Mouse (Mus musculus) embryonic facial prominence, embryonic 12.5 days (tissue): ENCODE data around the gene Dlgap1. TPM values are rescaled to one million over a fixed set of nuclear protein-coding genes. Genes with fewer than 3 reads are reported as not detected.

Source experiments
- ATAC-seq: fragments of 200-750 bp; cut with Nextera tagmentation; 2 replicates; pipeline ENCODE4 v1.8.0; 2017; ENCODE audit not compliant: insufficient number of reproducible peaks, insufficient read depth, low FRiP score, low TSS enrichment
- H3K27ac ChIP-seq: fragments of 300-500 bp; sonication (generic); 2 replicates; pipeline ENCODE4 v1.5.1; 2016; ENCODE audit warnings: mild to moderate bottlenecking
- H3K27me3 ChIP-seq: fragments of 300-500 bp; sonication (generic); 2 replicates; pipeline ENCODE4 v1.6.1; 2016; ENCODE audit warnings: mild to moderate bottlenecking, moderate library complexity
- H3K36me3 ChIP-seq: fragments of 300-500 bp; sonication (generic); 2 replicates; pipeline ENCODE4 v1.6.1; 2016; ENCODE audit warnings: mild to moderate bottlenecking
- H3K4me1 ChIP-seq: fragments of 300-500 bp; sonication (generic); 2 replicates; pipeline ENCODE4 v1.6.1; 2016
- H3K4me2 ChIP-seq: fragments of 300-500 bp; sonication (generic); replicated peaks from 2 replicates; pipeline ENCODE4 v1.6.1; 2016; ENCODE audit warnings: mild to moderate bottlenecking, moderate library complexity
- H3K4me3 ChIP-seq: fragments of 300-500 bp; sonication (generic); 2 replicates; pipeline ENCODE4 v1.5.1; 2016; ENCODE audit warnings: mild to moderate bottlenecking
- H3K9ac ChIP-seq: fragments of 300-500 bp; sonication (generic); 2 replicates; pipeline ENCODE4 v1.6.1; 2016; ENCODE audit warnings: mild to moderate bottlenecking, moderate library complexity
- H3K9me3 ChIP-seq: fragments of 300-500 bp; sonication (generic); 2 replicates; pipeline ENCODE4 v1.6.1; 2016; ENCODE audit warnings: mild to moderate bottlenecking, moderate library complexity
- WGBS: fragments of 180-500 bp; shearing (Covaris S2); methylation state at CpG from one replicate; pipeline ENCODE4 v1.1.7; 2016; 5-methylcytosine and 5-hydroxymethylcytosine counted together
- microRNA counts: library from miRNA; unstranded; fragments of <30 nt; microRNA quantifications from one replicate; lab custom pipeline; 2017
- microRNA-seq: library from miRNA; unstranded; fragments of <30 nt; microRNA quantifications from one replicate; pipeline ENCODE4, GENCODE M21; 2017
- polyA plus RNA-seq: library from polyadenylated mRNA; unstranded; fragments of >200 nt; fragmentation: Nextera tagmentation; extraction: Ambion mirVana; gene quantifications from 2 replicates; pipeline ENCODE4 v1.2.1, GENCODE M21; 2016

The Dlgap1 gene
- polyA plus RNA-seq, 1 experiment from 2014 or later: 6.0 TPM

- ATAC-seq: no peak
- Histone ChIP-seq H3K9ac (no peak overlapping the region), H3K27ac (no peak overlapping the region), H3K27me3 (no peaks in the 10 kb centered on the region), H3K4me3 (no peak overlapping the region), H3K4me1 (peaks cover 15% of the 10 kb centered on the region), H3K36me3 (no peaks in the 10 kb centered on the region), H3K4me2 (no peak overlapping the region), H3K9me3 (no peaks in the 10 kb centered on the region)
- WGBS: 88% methylated on average over 4 of the region's 4 CpGs
These were observed 901.7 kb downstream of the Dlgap1 start for GRCm38 (mm10) chr17:70870581-70870980.

MicroRNAs encoded within 50 kb of the gene (microRNA counts, 519-probe panel; counts per million panel counts)
- 460 counts per million, percentile 65 among the panel's probes with 10 or more counts for microRNA mmu-miR-1195 (lab: Ali Mortazavi, UCI)

Small RNA genes within 50 kb of the gene (microRNA-seq; reads per million reads assigned to microRNA genes)
- not detected for gene Mir1195
